Mouse (Mus musculus): ENCODE measurements at regions not wholly inside any gene's neighbourhood (a gene's known extent, or its start where the extent isn't known, plus 50 kb on each side); places are given as distances from the start of the nearest gene placed in this dataset.

GRCm38 (mm10) chr12:26086414-26086813, 328.6 kb downstream of the Rnf144a start:
- no peak for TF ChIP-seq POLR2A (IDR thresholded peaks at IDR 0.05; ENCODE audit: borderline replicate concordance, insufficient read depth, low read length)
- TF ChIP-seq CTCF (IDR thresholded peaks at IDR 0.05; ENCODE audit: borderline replicate concordance, insufficient read depth, low read depth, low read length), result no peak
